Mouse (Mus musculus) embryo, embryonic 11.5 days (tissue): ENCODE data around the gene Cyp4f13.
A peak's percentile ranks its signal among the peaks of the same experiment; 100 is the strongest.

Source experiments
- DNase-seq: peaks from one replicate; pipeline ENCODE4 v3.0.0-alpha.2; 2012; ENCODE audit warnings: low read depth, low spot score

Cyp4f13 gene

DNA sequence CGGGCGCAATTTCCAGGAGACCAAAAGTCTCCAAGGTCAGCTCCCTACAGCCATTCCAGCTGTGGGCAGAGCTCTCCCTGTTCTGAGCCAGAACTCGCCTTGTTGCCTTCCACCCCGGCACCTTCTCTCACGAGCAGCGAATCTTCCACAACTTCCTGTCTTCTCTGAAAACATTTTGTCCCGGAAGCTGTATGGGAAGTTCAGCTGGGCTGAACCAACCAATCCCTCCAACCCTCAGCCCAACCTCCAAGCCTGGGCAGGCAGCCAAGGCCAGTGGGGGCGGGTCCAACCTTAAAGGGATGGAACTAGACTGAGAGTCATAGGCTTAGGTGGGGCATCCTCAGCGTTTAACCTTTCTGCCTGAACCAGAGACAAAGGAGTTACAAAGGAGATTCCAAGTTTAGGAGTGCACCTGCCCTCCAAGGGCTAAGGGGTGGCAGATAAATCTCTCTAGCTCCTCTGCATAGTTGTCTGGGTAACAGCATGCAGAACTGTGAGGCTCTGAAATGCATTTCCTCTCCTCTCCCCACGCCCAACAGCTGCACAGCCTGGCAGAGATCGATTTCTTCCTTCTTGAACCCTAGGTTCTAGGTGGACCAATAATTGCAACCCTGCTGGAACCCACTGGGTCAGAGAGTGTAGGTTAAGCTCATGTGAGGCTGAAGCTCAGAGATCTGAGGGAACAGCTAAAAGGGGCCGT lies at the start of gene Cyp4f13:
TSS of gene Cyp4f13 (minus strand) at position 188 of the 700 bp plus-strand sequence.
- peak; percentile 34 for DNase-seq

DNA sequence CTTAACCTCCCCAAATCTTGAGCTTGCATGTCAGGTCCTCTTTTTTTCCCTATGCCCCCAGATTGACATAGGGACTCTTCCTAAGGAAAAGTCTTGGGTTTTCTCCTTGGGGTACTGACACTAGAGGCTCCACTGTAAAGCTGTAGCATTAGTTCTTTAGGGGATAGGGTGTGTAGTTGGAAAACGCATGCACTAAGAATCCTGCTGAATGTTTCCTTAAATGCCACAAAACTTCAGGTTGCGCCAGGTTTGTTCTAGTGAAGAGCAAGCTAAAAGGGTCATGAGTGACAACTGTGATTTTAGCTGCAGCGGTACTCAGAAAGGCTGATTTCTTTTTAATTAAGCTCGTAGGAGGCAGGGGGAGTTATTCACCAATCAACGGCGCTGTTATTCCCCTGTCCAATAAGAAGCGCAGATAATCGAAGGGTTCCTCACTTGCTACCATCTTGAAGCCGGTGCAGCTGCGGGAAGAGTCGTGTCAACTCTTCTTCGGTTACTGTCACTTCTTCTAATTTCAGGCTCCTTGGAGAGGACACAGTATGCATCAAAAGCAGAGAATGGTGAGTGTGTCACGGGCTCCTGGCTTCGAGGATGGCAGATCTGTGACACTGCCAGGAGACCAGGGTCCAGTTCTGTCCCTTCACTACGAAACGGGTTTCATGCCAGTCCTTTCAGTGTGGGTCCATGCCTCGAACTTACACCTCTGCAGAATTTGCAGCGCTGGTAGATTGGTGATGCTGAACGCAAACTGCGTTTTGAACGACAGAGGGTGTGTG lies 45.7 kb upstream of the Cyp4f13 start, which contains the start of gene Zfp952:
TSS of gene Zfp952 (plus strand) at position 431 of the 776 bp plus-strand sequence.
- peak; percentile 69 for DNase-seq

DNA sequence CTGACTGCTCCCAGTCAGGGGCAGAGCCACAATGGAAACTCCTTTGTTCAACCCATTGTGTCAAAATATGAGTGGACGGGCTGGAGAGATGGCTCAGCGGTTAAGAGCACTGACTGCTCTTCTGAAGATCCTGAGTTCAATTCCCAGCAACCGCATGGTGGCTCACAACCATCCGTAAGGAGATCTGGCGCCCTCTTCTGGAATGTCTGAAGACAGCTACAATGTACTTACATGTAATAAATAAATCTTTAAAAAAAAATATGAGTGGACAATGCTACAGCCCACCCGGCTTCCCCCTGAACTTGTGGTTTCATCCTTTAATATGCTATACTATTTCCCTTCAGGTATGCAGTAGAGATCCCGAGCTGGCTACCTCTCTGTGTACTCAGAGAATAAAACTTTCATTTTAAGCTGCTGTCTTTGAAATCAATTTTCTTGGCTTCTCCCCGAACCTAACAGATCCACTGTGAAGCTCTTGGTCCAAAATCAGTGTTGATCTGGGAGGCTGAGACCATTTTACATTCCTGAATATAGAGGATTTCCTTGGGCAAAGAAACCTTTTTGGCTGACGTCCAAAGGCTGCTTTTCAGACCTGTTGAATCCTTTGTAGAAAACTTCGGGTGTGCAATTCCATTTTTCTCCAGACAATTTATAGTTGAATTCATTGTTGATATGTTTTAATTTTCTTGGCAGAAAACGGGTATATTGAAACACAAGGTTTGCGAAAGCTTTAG lies 44.9 kb upstream of the Cyp4f13 start:
- DNase-seq: no peak

- DNase-seq: no peak
Measured at GRCm38 (mm10) chr17:32986301-32986700, 39.1 kb upstream of the Cyp4f13 start.

GRCm38 (mm10) chr17:32981361-32981760 lies 34.2 kb upstream of the Cyp4f13 start:
- no peak for DNase-seq

DNA sequence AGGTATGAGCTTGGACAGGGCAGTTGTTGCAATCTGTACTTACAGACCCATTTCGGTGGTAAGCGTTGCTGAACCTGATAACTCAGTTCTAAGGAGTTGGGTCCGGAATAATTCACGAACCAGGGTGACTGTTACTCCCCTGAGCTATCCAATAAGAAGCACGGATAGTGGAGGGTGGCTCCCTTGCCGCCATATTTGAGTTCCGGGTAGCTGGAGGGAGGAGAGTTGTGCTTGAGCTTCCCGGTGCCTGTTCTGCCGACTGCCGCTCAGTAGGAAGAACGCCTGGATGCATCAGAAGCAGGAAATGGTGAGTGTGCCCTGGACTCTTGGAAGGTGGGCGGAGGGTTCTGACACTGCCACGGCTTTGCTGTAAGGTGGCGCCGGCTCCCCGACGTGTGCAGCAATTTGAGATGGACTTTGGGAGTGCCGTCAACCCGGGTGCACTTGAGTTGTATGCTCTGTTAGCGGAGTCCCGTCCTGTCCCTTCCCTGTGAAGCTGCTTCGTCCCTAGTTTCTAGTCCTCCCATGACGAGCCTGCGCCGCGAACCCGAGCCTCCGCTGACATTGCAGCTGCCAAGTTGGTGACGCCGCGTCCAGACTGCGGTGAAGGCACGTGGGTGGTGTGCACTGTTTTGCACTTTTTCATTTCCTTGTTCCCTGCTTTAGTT lies 18.6 kb upstream of the Cyp4f13 start, which contains the start of gene Zfp472:
TSS of gene Zfp472 (plus strand) at position 192 of the 668 bp plus-strand sequence.
- DNase-seq: peak; percentile 81

DNA sequence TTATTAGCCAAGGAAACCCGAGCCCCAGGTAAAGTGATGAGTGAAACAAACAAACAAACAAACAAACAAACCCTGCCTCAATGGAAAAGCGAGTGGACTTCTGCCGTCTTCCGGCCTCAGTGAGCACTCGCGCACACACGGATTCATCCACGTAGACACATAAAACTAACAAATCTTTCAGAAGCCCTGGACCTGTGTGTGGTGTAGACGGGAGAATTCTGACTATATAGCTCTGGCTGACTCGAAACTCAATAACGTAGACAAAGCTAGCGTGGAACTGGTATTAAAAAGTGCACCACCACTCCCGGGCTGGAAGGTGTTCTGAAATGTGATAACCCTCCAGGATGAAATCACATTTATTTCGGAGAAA lies 18.0 kb upstream of the Cyp4f13 start:
- DNase-seq: no peak

- DNase-seq: peak; percentile 44
Measured at GRCm38 (mm10) chr17:32951441-32951840, 4.2 kb upstream of the Cyp4f13 start.

DNA sequence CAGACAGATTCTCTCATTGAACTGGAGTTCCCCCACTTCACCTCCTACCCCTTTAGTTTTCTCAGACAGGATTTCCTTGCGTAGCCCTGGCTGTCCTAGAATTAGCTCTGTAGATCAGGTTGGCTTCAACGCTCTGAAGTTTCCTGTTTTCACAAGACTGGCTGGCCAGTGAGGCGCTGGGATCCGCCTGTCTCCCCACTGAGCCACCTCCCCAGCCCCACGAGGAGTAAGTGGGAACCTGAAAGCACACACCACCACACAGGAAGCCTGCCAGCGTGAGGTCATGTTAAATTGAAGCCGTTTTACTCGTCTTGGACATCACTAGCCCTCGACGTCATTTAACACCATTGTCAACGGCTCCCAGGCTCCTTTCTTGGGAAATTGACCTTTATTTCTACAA lies 3.8 kb upstream of the Cyp4f13 start:
- no peak for DNase-seq

- DNase-seq: no peak
Measured at GRCm38 (mm10) chr17:32950136-32950535, 2.9 kb upstream of the Cyp4f13 start.

DNA sequence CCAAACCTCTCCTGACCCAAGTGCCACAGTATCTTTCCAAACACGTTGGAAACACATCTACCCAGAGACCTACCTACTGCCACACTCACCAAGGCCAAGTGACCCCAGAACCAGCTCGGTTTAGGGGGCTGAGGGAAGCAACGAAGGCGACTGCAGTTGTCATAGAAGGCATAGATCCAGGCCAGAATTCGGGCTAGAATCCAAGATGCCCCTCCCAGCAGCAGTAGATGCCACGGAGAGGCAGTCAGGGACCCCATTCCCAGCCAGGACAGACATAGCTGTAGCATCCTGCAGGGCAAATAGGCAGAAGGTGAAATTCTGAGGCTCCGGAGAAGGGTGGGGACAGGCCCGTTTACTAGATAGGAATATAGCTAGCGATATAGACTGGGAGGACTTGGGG lies 486 bp downstream of the Cyp4f13 start:
- no peak for DNase-seq

GRCm38 (mm10) chr17:32944402-32945035 lies 2.7 kb downstream of the Cyp4f13 start:
- DNase-seq: no peak

GRCm38 (mm10) chr17:32943661-32944060 lies 3.5 kb downstream of the Cyp4f13 start:
- DNase-seq: no peak

- no peak for DNase-seq
Measured at GRCm38 (mm10) chr17:32939831-32940230, 7.4 kb downstream of the Cyp4f13 start.

DNA sequence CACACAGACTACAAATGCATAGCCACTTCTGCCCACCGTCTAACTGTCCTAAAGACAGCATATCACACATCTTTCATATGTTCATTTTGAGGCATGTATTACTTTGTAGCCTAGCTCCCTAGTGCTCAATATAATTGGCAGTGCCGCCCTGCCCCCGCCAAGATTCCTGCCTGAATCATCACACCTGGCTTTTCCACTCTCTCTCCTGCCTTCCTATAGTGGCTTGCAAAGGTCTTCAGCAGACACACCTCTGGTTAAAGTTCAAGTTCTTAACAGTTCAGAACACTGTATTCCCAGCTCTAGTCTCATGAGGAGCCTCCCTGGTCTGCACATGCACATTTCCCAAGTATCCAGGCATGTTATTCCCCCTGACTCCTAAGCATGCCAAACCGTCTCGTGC lies 19.4 kb downstream of the Cyp4f13 start:
- no peak for DNase-seq

DNA sequence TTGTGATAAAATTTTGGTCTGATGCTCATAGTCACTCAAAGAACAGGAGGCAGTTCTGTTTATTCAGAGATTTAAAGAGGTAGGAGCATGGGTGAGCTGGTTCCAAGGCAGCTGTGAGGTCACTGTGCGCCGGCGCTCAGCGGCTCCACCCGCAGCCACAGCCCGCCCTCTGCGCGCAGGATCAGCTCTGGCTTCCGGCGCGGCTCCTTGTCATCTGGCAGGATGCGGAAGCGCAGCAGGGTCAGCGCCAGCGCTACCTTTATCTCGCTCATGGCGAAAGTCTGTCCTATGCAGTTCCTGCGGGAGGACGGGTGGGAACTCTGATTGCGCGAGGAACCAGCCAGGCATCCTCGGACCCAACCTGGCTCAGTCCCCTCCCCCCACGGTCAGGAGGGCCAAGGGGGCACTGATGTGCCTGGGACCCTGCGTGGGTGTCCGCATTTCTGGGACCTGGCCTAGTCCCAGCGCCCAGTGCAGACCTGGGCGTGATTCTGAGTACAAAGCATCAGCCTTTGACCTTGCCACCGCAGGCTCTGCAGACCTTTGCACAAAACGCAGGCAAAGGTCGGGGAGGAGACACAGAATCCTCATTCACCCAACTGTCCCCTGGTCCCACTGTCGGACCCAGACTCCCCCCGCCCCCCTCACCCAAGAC lies 22.4 kb downstream of the Cyp4f13 start:
- peak; percentile 29 for DNase-seq

GRCm38 (mm10) chr17:32923681-32924080 lies 23.5 kb downstream of the Cyp4f13 start:
- DNase-seq: no peak

DNA sequence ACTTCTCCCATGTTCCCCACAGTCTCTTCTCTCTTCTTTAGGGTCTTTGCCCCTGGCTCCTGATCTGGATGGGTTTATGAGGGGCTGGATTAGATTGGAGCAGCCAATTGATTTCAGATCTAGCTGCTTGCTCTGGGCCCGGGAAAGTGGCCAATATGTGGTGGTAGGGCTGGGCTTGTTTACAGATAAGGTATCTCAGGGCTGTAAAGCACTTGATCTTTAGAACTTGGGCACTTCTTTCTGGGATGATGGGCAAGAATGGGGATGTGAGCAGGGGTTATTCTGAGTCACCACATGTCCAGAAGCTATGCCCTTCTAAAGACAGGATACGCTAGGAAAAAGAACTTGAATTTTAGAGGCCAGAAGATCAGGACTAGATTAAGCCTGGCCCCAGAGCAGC lies 28.1 kb downstream of the Cyp4f13 start:
- no peak for DNase-seq

DNA sequence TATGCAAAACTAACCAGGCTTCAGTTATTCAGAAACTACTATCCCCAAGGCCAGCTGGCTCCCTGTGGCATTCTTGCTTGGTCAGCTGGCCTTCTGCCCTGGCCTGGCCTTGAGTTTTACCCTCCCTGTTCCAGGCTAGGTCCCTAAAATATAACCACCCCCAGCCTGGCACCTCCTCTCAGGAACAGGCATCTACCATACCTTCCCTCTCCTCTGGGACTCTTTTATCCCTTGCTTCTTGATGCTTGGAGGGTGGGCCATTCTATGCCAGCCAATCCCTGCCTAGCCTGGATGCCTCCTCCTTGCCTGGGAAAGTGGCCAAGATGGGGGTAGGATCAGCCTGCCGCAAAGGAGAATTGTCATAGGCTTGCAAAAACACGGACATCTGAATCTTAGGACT lies 30.1 kb downstream of the Cyp4f13 start, which contains the start of gene Cyp4f14:
TSS of gene Cyp4f14 (minus strand) at position 212 of the 400 bp plus-strand sequence.
- DNase-seq: no peak

DNA sequence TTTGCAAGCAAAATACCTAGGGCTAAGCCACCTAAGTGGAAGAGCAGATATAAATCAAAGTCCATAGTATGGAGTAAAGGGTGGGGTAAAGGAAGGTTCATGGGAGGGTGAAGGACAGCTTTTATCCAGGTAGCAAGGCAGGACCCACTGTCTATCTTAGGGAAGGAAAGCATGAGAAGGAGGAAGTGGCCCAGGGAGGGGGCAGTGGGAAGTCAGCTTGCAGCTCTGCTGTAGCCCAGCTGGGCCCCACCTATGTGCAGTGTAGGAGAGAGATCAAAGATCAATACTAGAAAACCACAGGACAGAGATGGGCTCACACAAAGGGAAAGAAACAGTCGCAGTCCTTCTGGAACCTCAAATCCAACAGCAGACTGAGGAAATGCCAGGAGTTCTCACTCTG lies 31.1 kb downstream of the Cyp4f13 start:
- DNase-seq: no peak

- DNase-seq: no peak
Measured at GRCm38 (mm10) chr17:32906172-32906571, 41.0 kb downstream of the Cyp4f13 start.
